Mouse (Mus musculus): ENCODE data around the gene Mis18bp1.
"Not testable (repeated sequence)": the region's sequence is repeated elsewhere in the genome, so short reads cannot be mapped to it uniquely, and the experiment has no call there.

Mis18bp1 gene

DNA sequence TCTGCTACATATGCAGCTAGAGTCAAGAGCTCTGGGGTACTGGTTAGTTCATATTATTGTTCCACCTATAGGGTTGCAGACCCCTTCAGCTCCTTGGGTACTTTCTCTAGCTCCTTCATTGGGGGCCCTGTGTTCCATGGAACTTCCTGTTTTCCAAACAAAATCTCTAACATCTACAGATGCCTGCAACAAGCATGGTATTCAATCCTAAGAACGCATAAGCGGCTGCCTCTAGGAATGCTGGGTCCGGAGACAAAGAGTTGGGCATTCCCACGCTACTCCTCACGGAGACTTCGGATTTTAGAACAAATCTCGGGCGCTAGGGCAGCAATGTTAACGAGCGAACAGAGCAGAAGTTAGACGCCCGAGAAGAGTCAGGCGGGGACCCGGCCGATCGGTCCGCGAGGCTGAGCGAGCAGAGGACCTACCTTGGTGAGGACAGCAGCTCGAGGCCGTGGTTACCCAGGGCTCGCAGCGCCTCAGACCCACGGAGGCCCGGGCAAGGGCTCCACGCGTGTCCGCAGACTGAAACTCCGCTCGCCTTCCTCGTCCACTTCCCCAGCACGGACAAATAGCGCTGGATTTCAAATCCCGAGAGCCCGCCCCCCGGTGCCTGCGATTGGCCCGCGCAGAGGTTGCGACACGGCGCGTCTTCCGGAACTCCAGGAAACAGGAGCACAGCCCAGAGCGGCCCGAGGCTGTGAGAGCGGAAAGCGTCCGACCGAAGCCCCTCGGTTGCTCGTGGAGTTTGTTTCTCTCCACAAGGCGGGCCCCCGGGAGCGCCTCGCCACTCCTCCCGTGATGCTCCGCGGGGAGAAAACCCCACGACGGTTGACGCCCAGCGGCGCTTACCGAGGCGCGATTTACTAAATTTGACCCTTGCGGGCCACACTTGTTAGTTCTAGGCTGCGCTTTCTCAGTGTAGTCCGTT lies at the start of gene Mis18bp1:
TSS of gene Mis18bp1 (minus strand) at position 584 of the 931 bp plus-strand sequence.
- DNase-seq: peak; percentile 97

DNA sequence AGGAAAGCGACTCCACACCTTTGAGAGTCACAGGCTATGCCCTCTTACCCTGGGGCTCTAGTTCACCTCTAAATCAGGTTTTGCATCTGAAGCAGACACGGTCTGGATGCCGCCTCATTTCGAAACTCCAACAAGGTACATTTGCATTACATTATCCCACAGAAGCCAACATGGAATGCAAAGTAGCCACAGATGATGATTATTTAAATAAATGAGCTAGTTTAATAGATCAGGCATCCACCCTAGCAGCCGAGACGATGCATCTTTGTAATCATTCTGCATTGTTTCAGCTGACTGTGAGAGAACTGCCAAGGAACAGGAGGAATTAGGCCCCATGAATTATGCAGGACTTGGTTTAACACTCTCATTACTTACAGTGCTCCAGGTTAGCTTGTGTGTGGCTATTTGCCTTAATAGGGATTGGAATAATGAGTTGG lies 44.0 kb upstream of the Mis18bp1 start:
- no peak for DNase-seq

DNA sequence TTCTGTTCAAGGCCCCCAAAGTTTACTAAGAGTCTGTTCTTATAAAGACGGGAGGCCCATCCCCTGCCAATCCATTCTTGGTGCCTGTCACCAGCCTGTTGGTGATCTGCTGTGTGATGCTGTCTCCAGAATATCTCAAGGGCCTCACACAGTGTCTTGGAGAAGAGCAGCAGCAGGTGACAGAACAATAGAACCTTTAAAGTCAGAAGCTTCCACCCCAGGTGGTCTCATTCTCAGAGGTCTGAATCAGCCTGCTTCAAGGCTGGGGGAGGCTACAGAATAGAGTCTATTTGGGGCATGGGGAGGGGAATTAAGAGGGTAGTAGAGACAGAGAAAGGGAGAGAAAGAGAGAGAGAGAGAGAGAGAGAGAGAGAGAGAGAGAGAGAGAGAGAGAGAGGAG lies 34.0 kb upstream of the Mis18bp1 start:
- no peak for DNase-seq

DNA sequence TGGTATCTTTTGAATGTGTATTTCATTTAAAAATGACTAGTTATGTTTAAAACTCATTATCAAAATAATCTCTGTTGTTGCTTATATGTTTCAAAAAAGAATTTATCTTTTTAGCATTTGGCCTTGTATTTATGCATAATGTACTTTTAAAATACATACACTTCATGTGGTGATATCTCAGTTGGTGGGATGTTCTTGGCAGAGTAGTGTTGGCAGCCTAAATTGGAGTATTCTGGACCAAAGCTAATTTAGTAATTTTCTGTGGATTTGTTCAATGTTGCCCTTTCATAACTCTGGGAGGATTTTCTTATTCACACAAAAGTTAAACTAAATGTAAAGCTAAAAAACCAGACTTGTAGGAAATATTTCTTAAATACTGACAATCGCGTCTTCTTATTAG lies 29.4 kb upstream of the Mis18bp1 start:
- no peak for DNase-seq

DNA sequence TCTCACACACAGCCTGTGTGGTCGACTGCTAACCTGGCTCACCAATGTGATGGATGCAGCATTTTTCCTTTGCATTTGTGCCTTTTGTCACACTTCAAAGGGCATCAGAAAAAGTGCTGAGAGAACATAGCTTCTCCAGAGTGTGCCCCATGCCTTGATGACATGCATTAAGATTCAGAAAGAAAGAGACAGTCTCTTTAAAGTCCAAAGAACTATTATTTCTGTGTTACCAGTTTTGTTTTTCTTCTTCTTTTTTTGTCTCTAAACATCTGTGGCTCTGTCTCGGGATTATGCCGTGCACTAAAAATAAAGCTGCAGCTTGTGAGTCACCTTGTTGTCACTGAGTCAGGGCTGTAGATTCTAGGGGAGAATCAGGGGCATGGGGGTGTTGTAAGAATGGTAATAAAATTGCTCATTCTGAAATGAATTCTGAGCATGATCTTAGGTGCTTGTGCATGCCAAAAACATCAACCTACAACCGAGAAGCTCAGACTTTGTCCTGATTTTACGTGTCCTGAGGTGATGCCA lies 21.7 kb upstream of the Mis18bp1 start:
- DNase-seq: no peak

DNA sequence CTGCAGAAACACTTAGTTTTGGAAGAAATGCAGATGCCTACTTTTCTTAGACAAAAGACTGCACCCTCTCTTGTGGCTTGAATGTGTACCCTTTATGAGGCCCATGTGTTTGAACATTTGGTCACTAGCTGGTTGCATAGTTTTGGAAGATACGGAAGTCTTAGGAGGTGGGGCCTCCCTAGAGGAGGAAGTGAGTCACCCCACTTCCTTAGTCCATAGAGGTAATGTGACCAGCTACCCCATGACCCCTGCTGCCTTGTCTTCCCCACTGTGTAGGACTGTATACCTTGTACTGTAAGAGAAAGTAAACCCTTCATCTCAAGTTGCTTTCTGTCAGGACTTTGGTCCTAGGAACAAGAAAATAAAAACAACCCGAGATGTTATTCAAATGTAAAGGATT lies 16.8 kb upstream of the Mis18bp1 start:
- DNase-seq: no peak

DNA sequence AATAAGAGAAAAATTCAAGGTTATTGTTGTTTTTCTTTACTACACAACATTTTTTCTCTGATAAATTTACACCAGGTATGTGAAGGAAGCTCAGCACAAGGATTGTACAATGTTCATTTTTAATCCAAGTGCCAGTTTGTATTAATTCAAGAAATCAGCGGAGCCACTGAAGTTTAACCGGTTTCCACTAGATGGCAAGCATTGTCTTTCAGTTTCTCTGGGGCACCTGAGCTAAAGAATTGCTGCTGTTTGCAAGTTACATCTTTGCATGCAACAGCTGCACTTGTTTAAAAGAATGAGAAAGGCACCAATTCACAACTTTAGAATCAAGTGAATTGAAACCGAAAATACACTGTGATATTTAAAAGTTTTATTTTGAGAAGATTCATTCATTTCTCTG lies 15.0 kb upstream of the Mis18bp1 start:
- no peak for DNase-seq

DNA sequence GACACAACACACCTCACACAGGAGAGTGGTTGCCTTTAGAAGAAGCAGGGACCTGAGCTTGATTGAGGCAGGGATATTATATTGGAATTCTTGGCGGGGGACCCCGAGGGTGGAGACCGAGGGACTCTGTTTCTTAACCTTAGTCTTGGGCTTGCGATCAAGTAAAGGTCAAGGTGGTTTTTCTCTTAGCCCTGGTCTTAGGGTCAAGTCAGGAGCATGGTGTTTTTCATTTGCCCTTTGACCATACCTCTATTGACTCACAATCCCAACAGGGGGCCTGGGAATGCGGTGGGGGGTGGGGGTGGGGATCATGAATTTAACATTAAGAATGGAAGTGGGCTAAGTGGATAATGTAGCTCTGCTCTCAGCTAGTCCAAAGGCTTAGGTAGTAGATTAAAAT lies 1.3 kb upstream of the Mis18bp1 start:
- DNase-seq: no peak

DNA sequence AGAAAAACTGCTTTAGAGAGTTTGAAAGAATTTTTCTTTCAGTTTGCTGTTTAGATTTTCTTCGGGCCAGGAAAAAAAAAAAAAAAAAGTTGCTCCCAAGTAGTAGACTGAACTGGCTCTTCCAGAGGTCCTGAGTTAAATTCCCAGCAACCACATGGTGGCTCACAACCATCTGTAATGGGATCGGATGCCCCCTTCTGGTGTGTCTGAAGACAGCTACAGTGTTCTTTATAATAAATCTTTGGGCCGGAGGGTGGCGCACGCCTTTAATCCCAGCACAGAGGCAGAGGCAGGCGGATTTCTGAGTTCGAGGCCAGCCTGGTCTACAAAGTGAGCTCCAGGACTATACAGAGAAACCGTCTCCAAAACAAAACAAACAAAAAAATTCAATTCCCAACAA lies 555 bp upstream of the Mis18bp1 start:
- DNase-seq: peak; percentile 76

DNA sequence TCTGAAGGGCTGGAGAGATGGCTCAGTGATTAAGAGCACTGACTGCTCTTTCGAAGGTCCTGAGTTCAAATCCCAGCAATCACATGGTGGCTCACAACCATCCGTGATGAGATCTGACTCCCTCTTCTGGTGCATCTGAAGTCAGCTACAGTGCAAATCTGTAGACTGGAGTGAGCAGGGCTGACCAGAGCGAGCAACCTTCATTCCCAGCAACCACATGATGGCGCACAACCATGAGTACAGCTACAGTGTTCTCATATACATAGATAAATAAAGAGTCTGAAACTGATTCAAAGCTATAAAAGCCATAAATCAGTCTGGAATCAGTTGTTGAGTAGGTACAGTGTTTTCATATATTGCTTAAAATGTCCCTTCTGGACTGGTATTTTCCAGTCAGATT lies 36.3 kb downstream of the Mis18bp1 start:
- not testable (repeated sequence) for DNase-seq

DNA sequence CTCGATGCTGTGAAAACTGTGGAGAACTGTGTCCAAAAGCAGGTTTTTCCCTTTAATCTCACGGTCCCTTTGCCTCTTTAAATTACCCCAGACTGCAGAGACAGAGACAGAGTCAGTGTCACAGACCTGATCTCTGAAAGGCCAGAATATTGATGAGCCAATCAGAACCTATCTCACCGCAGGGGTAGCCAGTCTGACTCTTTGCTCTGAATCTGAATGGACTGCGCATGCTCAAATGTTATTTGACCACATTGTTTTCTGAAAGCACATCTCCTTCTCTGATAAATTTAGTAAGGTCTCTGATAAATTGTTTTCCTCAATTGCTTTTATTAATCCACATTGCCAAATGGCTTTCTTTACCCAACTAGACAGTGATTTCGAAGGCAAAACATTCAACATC lies 53.0 kb downstream of the Mis18bp1 start:
- DNase-seq: no peak

DNA sequence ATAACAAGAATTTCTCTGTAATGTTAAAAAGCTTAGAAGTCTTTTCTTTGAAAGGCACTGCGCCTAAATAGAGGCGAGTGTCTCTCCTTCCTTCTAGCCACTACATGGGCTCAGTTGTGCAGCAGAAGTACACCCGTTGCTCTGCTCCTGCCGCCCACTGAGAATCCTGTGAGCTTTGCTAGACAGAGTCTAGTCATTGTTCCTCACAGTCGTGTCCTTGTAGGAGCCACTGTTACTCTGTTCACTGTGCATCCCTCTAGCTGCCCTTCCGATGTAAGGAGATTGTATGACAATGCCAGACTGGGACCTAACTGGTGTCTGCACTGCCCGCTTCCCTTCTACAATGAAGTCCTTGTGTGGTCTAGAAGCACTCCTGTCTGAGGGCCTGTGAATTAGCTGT lies 53.4 kb downstream of the Mis18bp1 start:
- no peak for DNase-seq

DNA sequence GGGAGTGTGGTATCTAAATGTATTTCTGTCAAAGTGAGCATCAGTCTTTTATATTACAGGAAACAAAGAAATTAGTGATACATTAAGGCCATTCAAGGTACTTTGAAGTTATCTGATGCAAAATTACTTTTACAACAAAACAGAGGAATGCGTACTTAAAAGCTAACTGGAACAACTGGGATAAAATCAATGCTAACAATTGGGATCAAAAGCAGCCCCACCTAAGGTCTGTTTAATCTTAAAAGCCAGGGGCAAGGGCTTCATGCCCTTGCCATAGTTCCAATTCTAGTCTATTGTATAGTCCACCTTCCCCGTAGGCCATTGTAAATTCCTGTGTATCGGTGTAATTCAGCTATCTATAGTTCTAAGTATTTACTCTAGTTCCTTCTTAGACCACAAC lies 57.4 kb downstream of the Mis18bp1 start:
- not testable (repeated sequence) for DNase-seq

DNA sequence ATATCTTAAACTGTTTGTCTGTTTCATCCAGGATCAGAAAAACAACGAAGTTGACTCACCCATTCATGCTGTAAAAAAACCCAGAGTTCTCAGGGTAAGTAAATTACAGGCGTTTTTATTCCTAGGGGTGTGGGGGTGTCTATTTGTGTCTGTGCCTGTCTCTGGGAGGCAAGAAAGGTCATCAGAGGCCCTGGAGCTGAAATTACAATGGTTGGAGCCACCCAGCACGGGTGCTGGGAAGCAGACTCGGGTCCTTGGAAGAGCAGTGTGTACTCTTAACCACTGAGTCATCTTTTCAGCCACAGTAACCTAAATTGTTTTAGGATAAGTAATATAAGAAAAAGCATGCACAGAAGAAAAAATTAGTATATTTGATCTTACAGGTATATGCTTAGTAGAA lies 58.5 kb downstream of the Mis18bp1 start:
- no peak for DNase-seq

DNA sequence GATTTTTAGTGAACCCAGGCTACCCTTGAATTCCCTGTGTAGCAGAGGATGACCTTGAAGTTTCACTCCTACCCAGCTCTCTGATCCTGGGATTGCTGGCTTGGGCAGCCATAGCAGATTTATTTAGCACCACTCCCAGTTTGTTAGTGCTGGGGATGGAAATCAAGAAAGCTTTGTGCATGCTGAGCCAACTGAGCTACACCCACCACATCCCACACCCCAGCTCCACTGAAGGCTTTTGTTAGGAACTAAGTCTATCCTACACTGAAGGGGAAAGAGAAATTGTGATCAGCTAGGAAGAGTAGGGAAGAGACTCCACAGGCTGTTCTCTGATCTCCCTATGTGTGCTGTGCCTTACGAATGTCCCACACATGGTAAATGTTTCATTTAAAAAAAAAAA lies 59.6 kb downstream of the Mis18bp1 start:
- DNase-seq: no peak

DNA sequence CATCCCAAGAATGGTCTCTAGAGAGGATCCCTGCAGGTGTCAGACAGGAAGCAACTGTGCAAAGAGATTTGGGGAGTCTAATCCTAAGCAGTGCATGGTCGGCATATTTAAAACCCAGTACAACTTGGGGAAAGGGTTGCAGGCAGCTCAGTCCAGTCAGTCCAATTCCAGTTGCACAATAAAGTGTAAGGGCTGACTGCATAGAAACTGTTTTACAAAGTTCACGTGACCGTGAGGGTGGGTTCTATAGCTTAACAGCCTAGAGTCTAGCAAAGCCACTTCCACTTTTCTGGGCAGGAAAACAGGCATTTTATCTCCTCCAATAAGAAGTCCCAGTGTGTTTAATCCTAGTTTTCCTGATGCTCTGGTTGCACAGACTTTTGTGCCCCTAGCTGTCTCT lies 60.9 kb downstream of the Mis18bp1 start:
- no peak for DNase-seq

DNA sequence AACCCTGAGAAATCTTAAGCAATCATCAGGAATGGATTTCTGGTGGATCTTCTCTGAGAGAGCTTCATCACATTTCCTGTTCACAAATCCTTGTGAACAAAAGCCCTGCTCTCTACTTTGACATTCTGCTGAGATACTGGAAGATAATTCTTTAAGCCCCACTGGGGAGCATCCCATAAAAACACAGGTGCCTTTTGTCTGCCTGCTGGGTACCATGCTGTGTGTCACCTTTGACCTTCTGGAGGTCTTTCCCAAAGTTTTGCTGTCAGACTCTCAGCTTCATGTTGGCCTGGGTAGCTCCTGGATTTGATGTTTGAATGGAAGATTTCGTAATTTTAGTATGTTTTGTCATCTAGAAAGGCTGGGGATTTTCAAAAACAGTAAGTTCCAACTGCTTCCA lies 63.7 kb downstream of the Mis18bp1 start:
- DNase-seq: no peak
